Mouse (Mus musculus) myocyte (in vitro differentiated cells): ENCODE results near the gene Cntnap5b.

Experiments used
- MAX ChIP-seq: IDR thresholded peaks from one replicate; pipeline ENCODE4 v1.6.1; 2011; ENCODE audit warnings: low read depth, mild to moderate bottlenecking, control low read depth
- MYOD1 ChIP-seq, 3 experiments: IDR thresholded peaks; one replicate each; pipeline ENCODE4 v1.6.1; 2011; ENCODE audit warnings: control low read depth in 2 of 3, low read depth in 2 of 3, mild to moderate bottlenecking in 2 of 3, moderate library complexity in 1 of 3; ENCODE audit not compliant: insufficient read length in 2 of 3, control insufficient read depth in 1 of 3
- POLR2A ChIP-seq: IDR thresholded peaks from one replicate; pipeline ENCODE4 v1.6.1; 2011; ENCODE audit warnings: low read depth, mild to moderate bottlenecking, control low read depth, moderate library complexity; ENCODE audit not compliant: insufficient read length
- POLR2AphosphoS2 ChIP-seq: IDR thresholded peaks from one replicate; pipeline ENCODE4 v1.6.1; 2011; ENCODE audit warnings: low read depth, control low read depth; ENCODE audit not compliant: insufficient read length
- TCF12 ChIP-seq: IDR thresholded peaks from one replicate; pipeline ENCODE4 v1.6.1; 2011; ENCODE audit warnings: mild to moderate bottlenecking, control low read depth; ENCODE audit not compliant: poor library complexity, insufficient read depth, severe bottlenecking
- TCF3 ChIP-seq: IDR thresholded peaks from one replicate; pipeline ENCODE4 v1.6.1; 2011; ENCODE audit warnings: low read depth, control low read depth; ENCODE audit not compliant: insufficient read length

- TF ChIP-seq TCF12 (no peak), POLR2AphosphoS2 (no peak), POLR2A (no peak), MYOD1 (IDR thresholded peaks at IDR 0.05; ENCODE audit: control insufficient read depth in 1 of 3, insufficient read length in 2 of 3, low read depth in 2 of 3) (no peak), TCF3 (no peak), MAX (no peak)
These were observed 692.7 kb downstream of the Cntnap5b start for GRCm38 (mm10) chr1:100465226-100465625.
